Mouse (Mus musculus) neural tube, embryonic 10.5 days (tissue): ENCODE measurements around the gene Fam241b.
A peak's percentile ranks its signal among the peaks of the same experiment; 100 is the strongest.

Experiments used
- DNase-seq: peaks from one replicate; pipeline ENCODE4 v3.0.0-alpha.2; 2017; ENCODE audit warnings: low spot score; ENCODE audit errors: extremely low spot score

Fam241b gene

GRCm38 (mm10) chr10:62132691-62133281 is 10.9 kb downstream of the Fam241b start, which contains the start of gene Neurog3:
Neurog3 (plus strand) TSS chr10:62133090.
- DNase-seq = peak; percentile 58

- DNase-seq = no peak
Observed at GRCm38 (mm10) chr10:62128316-62128951, 15.3 kb downstream of the Fam241b start.

DNA sequence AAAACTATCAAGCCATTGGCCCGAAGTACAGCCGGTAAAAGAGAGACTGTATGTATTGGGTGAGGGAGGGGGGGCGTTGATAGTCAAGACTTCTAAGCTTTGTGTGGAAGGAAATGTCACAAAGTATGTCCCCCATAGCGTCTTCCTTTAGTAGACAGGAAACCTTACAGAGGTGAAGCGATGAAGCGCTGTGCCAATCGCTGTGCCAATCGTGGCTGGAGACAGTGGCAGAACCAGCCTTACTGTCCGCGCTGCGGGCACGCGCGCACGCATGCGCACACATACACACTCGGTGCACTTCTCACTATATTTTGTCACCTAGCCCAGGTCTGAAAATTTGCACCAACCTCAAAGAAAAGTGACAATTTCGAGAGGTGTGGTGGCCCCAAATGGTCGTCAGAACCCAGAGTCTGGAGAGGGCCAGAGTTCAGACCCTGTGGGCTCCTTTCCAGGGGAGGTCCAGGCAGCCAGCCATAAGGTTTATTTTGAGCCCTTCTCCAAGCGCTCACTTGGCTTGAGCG is 15.9 kb downstream of the Fam241b start:
- DNase-seq = no peak

GRCm38 (mm10) chr10:62127137-62127536 is 16.6 kb downstream of the Fam241b start:
- DNase-seq = no peak

GRCm38 (mm10) chr10:62113865-62114647 is 29.7 kb downstream of the Fam241b start:
- no peak for DNase-seq

DNA sequence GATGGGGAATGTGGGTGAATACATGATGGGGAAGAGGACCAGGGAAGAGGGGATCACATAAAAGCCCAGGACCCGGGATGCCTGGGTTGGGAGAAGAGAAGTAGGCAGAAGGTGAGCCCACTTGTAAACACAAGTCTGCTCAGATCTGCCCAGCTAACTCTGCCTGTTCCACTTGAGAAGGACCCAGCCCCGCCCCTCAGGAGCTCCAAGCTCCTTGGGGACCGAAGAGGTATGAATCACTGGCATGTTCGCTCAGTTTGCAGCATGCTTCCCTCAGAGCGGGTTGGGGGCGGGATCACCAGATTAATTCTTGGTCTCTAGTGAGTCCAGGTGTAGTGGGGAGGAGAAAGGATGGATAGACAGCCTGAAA is 32.5 kb downstream of the Fam241b start:
- DNase-seq = no peak

DNA sequence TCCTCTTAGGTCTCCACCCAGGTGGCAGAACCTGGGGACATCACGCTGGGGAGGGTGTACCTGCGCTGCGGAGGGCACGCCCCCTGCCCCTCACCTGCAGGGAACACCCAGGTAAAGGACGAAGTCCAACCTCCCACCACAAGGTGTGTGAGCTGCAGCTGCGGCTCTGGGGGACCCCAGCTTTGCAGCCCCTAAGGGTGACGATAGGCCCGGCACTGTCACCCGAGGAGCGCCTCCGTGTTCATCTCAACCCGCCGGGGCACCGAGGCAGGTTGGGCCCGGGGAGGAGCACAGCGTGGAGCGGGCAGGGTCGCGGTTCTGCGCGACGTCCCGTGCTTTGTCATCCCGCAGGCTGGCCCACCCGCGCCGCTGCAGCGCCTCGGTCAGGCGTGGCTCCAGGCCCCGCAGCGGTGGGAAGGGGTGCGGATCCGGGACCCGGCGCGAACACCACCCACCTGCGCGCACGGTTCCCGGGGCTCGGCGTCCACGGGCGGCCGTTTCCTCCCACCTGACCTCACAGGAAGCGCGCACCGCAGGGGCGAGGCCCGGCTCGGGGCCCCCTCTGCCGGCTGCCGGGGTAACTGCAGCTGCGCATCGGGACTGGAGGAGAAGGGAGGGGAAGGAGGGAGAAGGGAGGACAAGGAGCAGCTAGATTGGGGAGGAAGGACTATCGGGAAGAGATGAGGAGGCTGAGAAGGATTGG is 33.1 kb downstream of the Fam241b start:
- peak; percentile 89 for DNase-seq

GRCm38 (mm10) chr10:62107048-62107447 is 36.7 kb downstream of the Fam241b start:
- DNase-seq = no peak

DNA sequence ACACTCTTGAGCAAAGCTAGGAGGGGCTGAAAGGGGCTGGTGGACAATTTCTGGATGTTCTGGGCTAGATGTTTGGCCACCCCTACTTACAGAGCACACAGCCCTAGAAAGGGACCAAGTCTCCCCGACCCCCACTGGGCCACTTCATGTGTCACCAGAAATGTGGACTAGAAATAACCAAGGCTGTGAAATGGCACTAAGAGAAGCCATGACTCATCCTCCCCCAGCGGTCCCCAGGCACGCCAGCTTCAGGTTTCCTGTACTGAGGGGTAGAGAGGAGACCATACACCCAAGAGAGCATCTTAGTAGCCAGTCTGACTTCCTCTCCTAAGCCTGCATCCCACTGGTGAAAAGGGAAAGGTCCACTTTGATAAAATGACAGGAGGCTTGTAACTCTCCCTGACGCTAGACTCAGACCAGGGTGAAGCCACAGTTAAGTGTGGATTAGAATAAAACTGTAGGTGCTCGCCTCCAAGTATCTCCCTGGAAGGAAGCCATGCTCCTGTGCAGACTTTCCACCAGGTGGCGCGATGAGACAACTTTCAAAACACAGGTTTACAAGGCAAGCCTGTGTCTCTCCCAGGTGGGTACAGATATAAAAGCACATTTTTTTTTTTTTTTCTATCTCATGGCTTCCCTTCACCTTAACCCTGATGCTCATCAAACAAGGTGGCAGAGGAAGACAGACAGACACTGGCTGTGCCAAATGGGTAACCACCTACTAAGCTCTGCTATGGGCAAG is 38.7 kb downstream of the Fam241b start:
- peak; percentile 72 for DNase-seq

DNA sequence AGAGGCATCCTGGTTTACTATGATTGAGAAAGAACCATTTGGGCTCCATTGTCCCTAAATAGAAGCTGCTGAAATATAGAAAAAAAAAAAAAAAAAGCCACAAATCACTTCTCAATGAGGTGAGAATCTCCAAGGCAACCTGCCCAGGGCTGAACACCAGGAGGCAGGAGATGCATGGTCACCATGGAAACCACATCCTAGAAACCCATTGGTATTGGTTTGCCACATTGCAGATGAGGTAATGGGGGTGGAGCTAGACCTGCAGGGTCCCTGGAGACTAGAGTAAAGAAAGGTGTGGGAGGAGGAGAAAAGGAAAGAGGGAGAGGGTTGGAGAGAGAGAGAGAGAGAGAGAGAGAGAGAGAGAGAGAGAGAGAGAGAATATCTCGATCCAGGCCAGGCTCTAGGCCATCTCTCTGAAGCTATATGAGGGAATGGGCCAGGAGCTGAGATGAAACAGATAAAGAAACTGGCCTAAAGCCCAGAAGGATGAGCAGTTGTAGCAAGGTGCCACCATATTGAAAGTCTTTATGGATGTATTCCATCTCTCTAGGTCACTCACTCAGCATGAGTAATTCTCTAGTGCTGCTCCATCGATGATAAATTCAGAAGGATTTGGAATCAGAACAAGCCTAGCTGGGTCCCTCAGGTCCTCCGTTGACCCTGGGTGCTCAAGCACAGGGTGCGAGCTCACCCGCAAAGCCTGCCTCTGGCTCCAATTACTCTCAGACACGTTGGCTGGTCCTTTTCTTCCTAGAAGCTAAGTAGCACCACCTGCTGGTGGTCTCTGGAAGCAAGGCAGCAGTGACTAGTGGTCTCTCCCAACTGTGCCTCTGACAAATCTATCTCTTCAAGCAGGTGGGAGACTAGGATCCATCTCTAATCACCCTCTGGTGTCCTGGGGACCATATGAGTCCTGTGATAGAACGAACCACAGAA is 41.9 kb downstream of the Fam241b start:
- peak; percentile 82 for DNase-seq

- no peak for DNase-seq
Observed at GRCm38 (mm10) chr10:62099749-62100403, 43.8 kb downstream of the Fam241b start.

- DNase-seq = no peak
Observed at GRCm38 (mm10) chr10:62094401-62094800, 49.3 kb downstream of the Fam241b start.

- DNase-seq = no peak
Observed at GRCm38 (mm10) chr10:62093903-62094302, 49.8 kb downstream of the Fam241b start.

DNA sequence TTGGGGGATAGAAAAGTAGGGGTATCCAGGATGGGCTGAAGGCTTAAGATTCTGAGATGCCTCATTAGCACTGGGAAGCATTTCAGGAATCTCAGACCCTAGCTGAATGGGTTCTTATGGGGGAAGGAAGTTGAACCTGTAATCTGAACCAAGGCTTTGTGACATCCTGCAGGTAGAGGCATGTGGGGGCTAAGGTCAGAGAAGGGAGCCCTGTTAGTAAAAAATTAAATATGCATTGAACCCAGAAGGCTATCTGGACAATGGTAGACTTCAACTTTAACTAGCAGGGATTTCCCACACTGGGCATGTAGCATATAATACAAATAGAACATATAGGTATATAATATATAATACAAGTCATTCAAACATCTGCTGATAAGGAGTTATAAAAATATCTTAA is 54.2 kb downstream of the Fam241b start:
- DNase-seq = no peak

DNA sequence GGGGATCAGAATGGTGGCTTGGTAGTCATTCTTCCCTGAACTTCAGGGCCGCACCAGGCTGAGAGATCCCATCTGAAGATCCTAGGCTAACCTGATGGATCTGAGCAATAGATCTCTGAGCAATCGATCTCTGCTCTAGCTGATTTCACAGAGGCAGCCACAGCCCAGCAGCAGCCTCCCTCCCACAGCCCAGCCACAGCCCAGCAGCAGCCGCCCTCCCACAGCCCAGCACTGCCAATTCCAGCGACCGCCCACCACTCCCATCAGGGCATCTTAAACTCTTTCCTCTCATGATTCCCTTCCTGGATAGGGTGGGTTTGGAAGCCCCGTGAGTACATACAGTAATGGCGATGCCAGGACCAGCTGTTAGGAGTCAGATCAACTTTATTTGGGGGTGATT is 54.6 kb downstream of the Fam241b start:
- DNase-seq = no peak

DNA sequence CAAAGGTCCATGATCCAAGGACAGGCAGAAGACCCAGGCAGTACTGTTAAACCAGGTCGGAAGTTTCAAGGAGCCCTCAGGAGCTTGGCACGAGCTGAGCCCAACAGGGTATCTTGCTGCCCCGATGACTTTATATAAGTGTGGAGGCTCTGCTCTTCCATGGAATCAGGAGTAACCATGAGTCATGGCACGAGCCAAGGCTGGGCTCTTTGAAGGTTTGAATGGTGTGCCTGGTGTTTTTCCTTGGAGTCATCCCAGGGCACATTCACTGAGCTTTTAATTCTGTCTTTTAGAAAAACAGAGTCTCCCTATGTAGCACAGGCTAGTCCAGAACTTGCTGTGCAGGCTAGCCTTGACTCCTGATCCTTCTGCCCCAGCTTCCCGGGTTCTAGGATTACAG is 55.3 kb downstream of the Fam241b start:
- DNase-seq = no peak

DNA sequence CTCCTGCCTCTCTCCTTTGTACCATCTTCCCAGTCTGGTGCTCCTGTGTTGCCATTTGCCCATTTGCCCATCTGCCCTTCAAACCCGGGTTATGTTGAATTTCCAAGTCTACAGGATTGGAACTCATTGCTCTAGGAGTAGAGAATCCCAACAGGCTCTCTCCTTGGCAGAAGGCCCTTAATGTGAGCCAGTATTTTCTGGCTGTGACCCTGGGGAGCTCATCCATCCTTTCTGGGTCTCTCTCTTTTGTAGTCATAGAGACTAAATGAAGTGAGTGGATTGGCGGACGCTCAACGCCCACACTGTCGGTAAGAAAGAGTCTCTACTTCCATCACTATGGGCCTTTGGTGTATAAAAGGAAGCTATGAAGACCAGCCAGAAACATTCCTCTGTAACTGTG is 56.9 kb downstream of the Fam241b start:
- no peak for DNase-seq

- no peak for DNase-seq
Observed at GRCm38 (mm10) chr10:62086044-62086443, 57.7 kb downstream of the Fam241b start.
